Mouse (Mus musculus) myocyte (in vitro differentiated cells): Measurements from ENCODE around the gene AL732309.1. TPM values are rescaled to one million over a fixed set of nuclear protein-coding genes. Genes with fewer than 3 reads are reported as not detected.

ENCODE experiments used
- H3K27me3 ChIP-seq: one replicate; pipeline ENCODE4 v1.6.1; 2011; ENCODE audit not compliant: control insufficient read depth, insufficient read depth, insufficient read length
- H3K36me3 ChIP-seq: one replicate; pipeline ENCODE4 v1.6.1; 2011; ENCODE audit not compliant: control insufficient read depth, insufficient read depth
- H3K4me2 ChIP-seq: one replicate; pipeline ENCODE4 v1.6.1; 2011; ENCODE audit warnings: low read depth, control low read depth
- H3K4me3 ChIP-seq: one replicate; pipeline ENCODE4 v1.5.1; 2011; ENCODE audit warnings: mild to moderate bottlenecking, control low read depth, moderate library complexity
- H3K79me2 ChIP-seq: one replicate; pipeline ENCODE4 v1.6.1; 2011; ENCODE audit not compliant: control insufficient read depth, insufficient read depth
- H3ac ChIP-seq: one replicate; pipeline ENCODE4 v1.6.1; 2011; ENCODE audit not compliant: control insufficient read depth, insufficient read length
- CEBPB ChIP-seq: IDR thresholded peaks from 2 replicates; pipeline ENCODE4 v1.6.1; 2011; ENCODE audit warnings: mild to moderate bottlenecking, moderate library complexity; ENCODE audit not compliant: poor library complexity, insufficient read depth, severe bottlenecking
- E2F4 ChIP-seq: IDR thresholded peaks from one replicate; pipeline ENCODE4 v1.6.1; 2011; ENCODE audit warnings: mild to moderate bottlenecking, control low read depth, moderate library complexity; ENCODE audit not compliant: insufficient read depth
- MAX ChIP-seq: IDR thresholded peaks from one replicate; pipeline ENCODE4 v1.6.1; 2011; ENCODE audit warnings: low read depth, mild to moderate bottlenecking, control low read depth
- MYOD1 ChIP-seq, 3 experiments: IDR thresholded peaks; one replicate each; pipeline ENCODE4 v1.6.1; 2011; ENCODE audit warnings: control low read depth in 2 of 3, low read depth in 2 of 3, mild to moderate bottlenecking in 2 of 3, moderate library complexity in 1 of 3; ENCODE audit not compliant: insufficient read length in 2 of 3, control insufficient read depth in 1 of 3
- MYOG ChIP-seq, 3 experiments: IDR thresholded peaks; one replicate each; pipeline ENCODE4 v1.6.1; 2011; ENCODE audit warnings: control low read depth in 2 of 3, low read depth in 2 of 3, mild to moderate bottlenecking in 2 of 3; ENCODE audit not compliant: insufficient read length in 2 of 3, control insufficient read depth in 1 of 3, insufficient read depth in 1 of 3
- POLR2A ChIP-seq: IDR thresholded peaks from one replicate; pipeline ENCODE4 v1.6.1; 2011; ENCODE audit warnings: low read depth, mild to moderate bottlenecking, control low read depth, moderate library complexity; ENCODE audit not compliant: insufficient read length
- POLR2AphosphoS2 ChIP-seq: IDR thresholded peaks from one replicate; pipeline ENCODE4 v1.6.1; 2011; ENCODE audit warnings: low read depth, control low read depth; ENCODE audit not compliant: insufficient read length
- REST ChIP-seq: IDR thresholded peaks from one replicate; pipeline ENCODE4 v1.6.1; 2011; ENCODE audit warnings: mild to moderate bottlenecking, control low read depth, moderate library complexity; ENCODE audit not compliant: insufficient read depth, insufficient read length
- SRF ChIP-seq: IDR thresholded peaks from one replicate; pipeline ENCODE4 v1.6.1; 2011; ENCODE audit warnings: low read depth; ENCODE audit not compliant: control insufficient read depth, insufficient read length
- TCF12 ChIP-seq: IDR thresholded peaks from one replicate; pipeline ENCODE4 v1.6.1; 2011; ENCODE audit warnings: mild to moderate bottlenecking, control low read depth; ENCODE audit not compliant: poor library complexity, insufficient read depth, severe bottlenecking
- TCF3 ChIP-seq: IDR thresholded peaks from one replicate; pipeline ENCODE4 v1.6.1; 2011; ENCODE audit warnings: low read depth, control low read depth; ENCODE audit not compliant: insufficient read length
- USF1 ChIP-seq: IDR thresholded peaks from one replicate; pipeline ENCODE4 v1.6.1; 2011; ENCODE audit warnings: low read depth, mild to moderate bottlenecking, control low read depth, moderate library complexity
- polyA plus RNA-seq: library from polyadenylated mRNA; unstranded; fragments of >200 nt; fragmentation: generic; extraction: Trizol; gene quantifications from one replicate; pipeline ENCODE4 v1.2.1, GENCODE M21; 2012; ENCODE audit warnings: missing spikeins

AL732309.1 gene
- polyA plus RNA-seq, 1 experiment, result 4.5 TPM

- Histone ChIP-seq H3K79me2 (no peaks in the 10 kb centered on the region), H3K27me3 (no peaks in the 10 kb centered on the region), H3K4me3 (no peak overlapping the region), H3ac (no peak overlapping the region), H3K36me3 (peaks cover 27% of the 10 kb centered on the region), H3K4me2 (no peak overlapping the region)
- TF ChIP-seq MYOD1 (IDR thresholded peaks at IDR 0.05; ENCODE audit: control insufficient read depth in 1 of 3, insufficient read length in 2 of 3, low read depth in 2 of 3) (no peak), SRF (no peak), TCF12 (no peak), CEBPB (no peak), E2F4 (no peak), POLR2A (no peak), TCF3 (no peak), REST (no peak), USF1 (no peak), POLR2AphosphoS2 (no peak), MYOG (IDR thresholded peaks at IDR 0.05; ENCODE audit: control insufficient read depth in 1 of 3, insufficient read depth in 1 of 3, insufficient read length in 2 of 3, low read depth in 2 of 3) (no peak), MAX (no peak)
Observed at GRCm38 (mm10) chr2:25197946-25198345, 48.7 kb downstream of the AL732309.1 start.

GRCm38 (mm10) chr2:25197191-25197590, 49.5 kb downstream of the AL732309.1 start:
- Histone ChIP-seq H3K36me3 (peaks cover 20% of the 10 kb centered on the region), H3K4me2 (peak overlapping the region; percentile 83), H3ac (no peak overlapping the region), H3K79me2 (no peaks in the 10 kb centered on the region), H3K4me3 (peak overlapping the region; percentile 24), H3K27me3 (no peaks in the 10 kb centered on the region)
- no peak for TF ChIP-seq REST
- TF ChIP-seq MYOD1 (IDR thresholded peaks at IDR 0.05; ENCODE audit: control insufficient read depth in 1 of 3, insufficient read length in 2 of 3, low read depth in 2 of 3), result no peak
- TF ChIP-seq E2F4, result no peak
- TF ChIP-seq MAX, result no peak
- no peak for TF ChIP-seq POLR2A
- TF ChIP-seq MYOG (IDR thresholded peaks at IDR 0.05; ENCODE audit: control insufficient read depth in 1 of 3, insufficient read depth in 1 of 3, insufficient read length in 2 of 3, low read depth in 2 of 3), result no peak
- no peak for TF ChIP-seq CEBPB
- no peak for TF ChIP-seq TCF12
- no peak for TF ChIP-seq SRF
- TF ChIP-seq USF1, result no peak
- no peak for TF ChIP-seq POLR2AphosphoS2
- TF ChIP-seq TCF3, result no peak

DNA sequence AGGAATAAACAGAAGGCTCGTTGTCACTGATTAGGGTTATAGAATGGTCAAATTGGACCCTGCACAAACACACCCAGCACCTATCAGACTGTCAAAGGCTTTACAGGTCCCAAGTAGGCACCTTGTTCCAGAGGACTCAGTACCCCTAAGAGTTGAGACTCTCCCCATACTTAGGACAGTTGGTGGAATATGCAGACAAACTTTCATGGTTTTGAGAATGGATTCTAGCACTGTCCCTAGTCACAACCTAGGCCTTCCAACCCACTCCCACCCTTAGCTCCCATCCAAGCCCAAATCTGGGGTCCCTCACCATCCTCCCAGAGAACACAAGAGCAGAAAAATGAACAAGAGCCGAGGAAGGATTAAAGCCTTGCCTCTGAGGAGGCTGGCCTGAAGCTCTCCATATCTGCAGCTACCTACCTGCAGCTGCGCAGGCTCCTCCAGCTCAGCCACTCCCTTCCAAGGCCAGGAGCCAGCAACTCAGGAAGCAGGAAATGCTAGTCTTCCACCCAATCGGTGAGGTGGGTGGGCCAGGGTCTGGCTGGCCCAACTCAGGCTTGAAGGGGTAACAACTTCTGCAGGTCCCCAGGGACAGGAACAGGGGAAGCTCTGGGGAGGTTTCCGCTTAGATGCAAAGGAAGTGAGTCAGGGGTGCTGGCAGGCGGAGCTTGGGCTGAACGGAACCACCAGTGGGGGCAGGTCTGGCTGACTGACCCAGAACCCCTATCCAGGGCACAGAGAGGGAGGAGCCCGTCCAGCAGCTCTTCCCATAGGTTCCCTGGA, 50.3 kb downstream of the AL732309.1 start, which contains the start of gene Tor4a:
Gene Tor4a, minus strand, starts transcription at position 715 of the 783 bp plus-strand sequence.
- no peak within 1 kb of the TSS for H3ac ChIP-seq
- peak within 1 kb of the TSS; percentile 24 for H3K4me3 ChIP-seq
- peak within 1 kb of the TSS; percentile 83 for H3K4me2 ChIP-seq
- H3K27me3 ChIP-seq, result no peaks in the 10 kb centered on the region
- no peaks in the 10 kb centered on the region for H3K79me2 ChIP-seq
- TF ChIP-seq MAX (no peak), POLR2A (no peak), POLR2AphosphoS2 (no peak), REST (no peak), TCF12 (no peak), CEBPB (no peak), MYOD1 (IDR thresholded peaks at IDR 0.05; ENCODE audit: control insufficient read depth in 1 of 3, insufficient read length in 2 of 3, low read depth in 2 of 3) (no peak), E2F4 (no peak), TCF3 (no peak), SRF (no peak), MYOG (IDR thresholded peaks at IDR 0.05; ENCODE audit: control insufficient read depth in 1 of 3, insufficient read depth in 1 of 3, insufficient read length in 2 of 3, low read depth in 2 of 3) (no peak), USF1 (no peak)
- peaks cover 15% of the 10 kb centered on the region for H3K36me3 ChIP-seq

GRCm38 (mm10) chr2:25195211-25196156, 51.2 kb downstream of the AL732309.1 start:
- Histone ChIP-seq H3K27me3 (no peaks in the 10 kb centered on the region), H3K4me2 (peak overlapping the region; percentile 83), H3K36me3 (peaks cover 14% of the 10 kb centered on the region), H3K4me3 (peak overlapping the region; percentile 24), H3ac (no peak overlapping the region), H3K79me2 (no peaks in the 10 kb centered on the region)
- TF ChIP-seq MYOD1 (IDR thresholded peaks at IDR 0.05; ENCODE audit: control insufficient read depth in 1 of 3, insufficient read length in 2 of 3, low read depth in 2 of 3), result no peak
- TF ChIP-seq USF1, result no peak
- TF ChIP-seq E2F4, result no peak
- no peak for TF ChIP-seq CEBPB
- no peak for TF ChIP-seq MYOG (IDR thresholded peaks at IDR 0.05; ENCODE audit: control insufficient read depth in 1 of 3, insufficient read depth in 1 of 3, insufficient read length in 2 of 3, low read depth in 2 of 3)

Other genes starting within 250 kb of the AL732309.1 start
- 33.7 TPM for gene Nsmf, start 192.5 kb downstream of the AL732309.1 start, polyA plus RNA-seq
- not detected for gene Entpd8, start 166.6 kb downstream of the AL732309.1 start, polyA plus RNA-seq
- not detected for gene Noxa1, start 151.7 kb downstream of the AL732309.1 start, polyA plus RNA-seq
- 1.3 TPM for gene Nrarp, start 66.1 kb downstream of the AL732309.1 start, polyA plus RNA-seq
- gene Tor4a, start 50.0 kb downstream of the AL732309.1 start, polyA plus RNA-seq, result 9.2 TPM
- gene Nelfb, start 35.4 kb downstream of the AL732309.1 start, polyA plus RNA-seq, result 55.8 TPM
- gene Stpg3, start 32.2 kb downstream of the AL732309.1 start, polyA plus RNA-seq, result not detected
- gene Fam166a, start 28.1 kb downstream of the AL732309.1 start, polyA plus RNA-seq, result 0.48 TPM
- gene Tubb4b, start 22.2 kb downstream of the AL732309.1 start, polyA plus RNA-seq, result 359 TPM
- not detected for gene Slc34a3, start 12.5 kb downstream of the AL732309.1 start, polyA plus RNA-seq
- gene Rnf224, start 10.1 kb downstream of the AL732309.1 start, polyA plus RNA-seq, result not detected
- gene Rnf208, start 4.6 kb downstream of the AL732309.1 start, polyA plus RNA-seq, result 0.59 TPM
- gene Cysrt1, start 4.4 kb downstream of the AL732309.1 start, polyA plus RNA-seq, result not detected
- gene Tmem203, start 8.6 kb upstream of the AL732309.1 start, polyA plus RNA-seq, result 47.2 TPM
- 5.5 TPM for gene Tprn, start 15.8 kb upstream of the AL732309.1 start, polyA plus RNA-seq
- gene Ssna1, start 25.6 kb upstream of the AL732309.1 start, polyA plus RNA-seq, result 106 TPM
- 97.9 TPM for gene Anapc2, start 25.6 kb upstream of the AL732309.1 start, polyA plus RNA-seq
- gene Tmem210, start 41.3 kb upstream of the AL732309.1 start, polyA plus RNA-seq, result 0.40 TPM
- gene Lrrc26, start 43.1 kb upstream of the AL732309.1 start, polyA plus RNA-seq, result 1.6 TPM
- gene Grin1, start 72.3 kb upstream of the AL732309.1 start, polyA plus RNA-seq, result 0.12 TPM
- gene Man1b1, start 85.5 kb upstream of the AL732309.1 start, polyA plus RNA-seq, result 46.3 TPM
- 43.0 TPM for gene Dpp7, start 109.5 kb upstream of the AL732309.1 start, polyA plus RNA-seq
- 68.3 TPM for gene Uap1l1, start 118.8 kb upstream of the AL732309.1 start, polyA plus RNA-seq
- gene Sapcd2, start 125.5 kb upstream of the AL732309.1 start, polyA plus RNA-seq, result 10.4 TPM
- 0.89 TPM for gene Entpd2, start 149.0 kb upstream of the AL732309.1 start, polyA plus RNA-seq
- 114 TPM for gene Npdc1, start 152.5 kb upstream of the AL732309.1 start, polyA plus RNA-seq
- gene Fut7, start 176.4 kb upstream of the AL732309.1 start, polyA plus RNA-seq, result 0.08 TPM
- 9.8 TPM for gene Abca2, start 181.8 kb upstream of the AL732309.1 start, polyA plus RNA-seq
- 13.5 TPM for gene Clic3, start 210.0 kb upstream of the AL732309.1 start, polyA plus RNA-seq
- gene Paxx, start 214.2 kb upstream of the AL732309.1 start, polyA plus RNA-seq, result 64.3 TPM
- gene Ptgds, start 223.2 kb upstream of the AL732309.1 start, polyA plus RNA-seq, result 9.8 TPM
- gene Lcn12, start 247.0 kb upstream of the AL732309.1 start, polyA plus RNA-seq, result not detected